ENCODE assay signal across 10 mouse cellular contexts in the genomic region with DNA sequence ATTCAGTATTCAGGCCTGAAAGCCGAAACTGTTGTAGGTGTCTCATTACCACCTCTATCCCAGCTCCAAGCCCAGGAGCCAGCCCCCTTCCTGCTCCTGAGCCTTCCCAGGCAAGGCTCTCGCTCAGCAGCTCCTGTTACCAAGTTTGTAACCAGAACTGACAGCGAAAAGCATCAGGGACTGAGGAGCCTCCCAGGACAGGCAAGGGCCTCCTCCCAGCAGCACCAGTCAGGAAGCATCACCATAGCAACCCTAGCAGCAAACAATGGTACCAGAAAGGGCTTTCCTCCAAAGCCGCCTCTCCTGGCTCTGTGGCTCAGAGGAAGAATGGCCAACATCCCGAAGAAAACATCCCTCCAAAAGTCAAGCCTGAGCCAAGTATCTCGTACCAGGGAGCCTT. TPM values are rescaled to one million over a fixed set of nuclear protein-coding genes. Genes with fewer than 3 reads are reported as not detected.
DNase-seq lines count a peak whose midpoint lies in the region; ATAC-seq and TF ChIP-seq lines count a peak whose summit lies in the region.
"Had no signal": no experiment of that assay in that cellular context is flagged by ENCODE, and none has a peak within 500 bp of the region (broad histone marks: within the 10 kb centered on the region; RNA-seq: fewer than 3 reads in every experiment).

Gene Tex52 (plus strand): TSS at position 265 of the 400 bp plus-strand sequence.
Gene Gm44596 (plus strand): TSS at position 312 of the 400 bp plus-strand sequence.

- H3K36me3 ChIP-seq in kidney, embryonic 16.5 days (ENCODE audit: insufficient read depth, low read length) = peaks cover 54% of the 10 kb centered on the region
- H3K36me3 ChIP-seq in midbrain, embryonic 15.5 days (replicated peaks) = no peaks in the 10 kb centered on the region

- ATAC-seq in kidney, embryonic 16.5 days (ENCODE audit: low FRiP score, low TSS enrichment) = peak; percentile 76
- ATAC-seq in midbrain, embryonic 15.5 days (replicated peaks) = peak; percentile 80
- no peak for ATAC-seq in erythroid progenitor cell, adult 5-6 weeks (replicated peaks; ENCODE audit: low FRiP score, poor library complexity, severe bottlenecking)

- H3K9ac ChIP-seq in kidney, embryonic 16.5 days (replicated peaks; ENCODE audit: low read length) = no peak within 1 kb of the TSS
- no peak within 1 kb of the TSS for H3K9ac ChIP-seq in midbrain, embryonic 15.5 days

- no peak within 1 kb of the TSS for H3K27ac ChIP-seq in kidney, embryonic 16.5 days (ENCODE audit: low read length)
- H3K27ac ChIP-seq in midbrain, embryonic 15.5 days = peak within 1 kb of the TSS; percentile 41
- H3K27ac ChIP-seq in cerebellum, adult 2 months (ENCODE audit: insufficient read depth, low read length) = no peak within 1 kb of the TSS
- H3K27ac ChIP-seq: macrophage had no signal

- no peaks in the 10 kb centered on the region for H3K27me3 ChIP-seq in kidney, embryonic 16.5 days (ENCODE audit: insufficient read depth, low read length)
- no peaks in the 10 kb centered on the region for H3K27me3 ChIP-seq in midbrain, embryonic 15.5 days (replicated peaks)
- H3K27me3 ChIP-seq in cerebellum, adult 2 months (ENCODE audit: control insufficient read depth, insufficient read depth, low read length) = no peaks in the 10 kb centered on the region

- DNase-seq in lung, adult 18-20 months = peak; percentile 12 to 24
- DNase-seq in lung, adult 2 months = no peak
- DNase-seq in heart, adult 11 months = peak; percentile 97
- DNase-seq in cerebellum, adult 2 months = no peak
- DNase-seq in urinary bladder, postnatal 25 days (ENCODE audit: low spot score) = no peak

- H3K9me3 ChIP-seq in kidney, embryonic 16.5 days (ENCODE audit: low read length) = no peaks in the 10 kb centered on the region
- no peaks in the 10 kb centered on the region for H3K9me3 ChIP-seq in midbrain, embryonic 15.5 days

- no peak within 1 kb of the TSS for H3K4me2 ChIP-seq in kidney, embryonic 16.5 days (replicated peaks; ENCODE audit: low read depth, low read length)
- H3K4me2 ChIP-seq in midbrain, embryonic 15.5 days = peak within 1 kb of the TSS; percentile 21

- H3K4me1 ChIP-seq in lung, adult 2 months (ENCODE audit: control insufficient read depth, insufficient read depth, low read length) = no peaks in the 10 kb centered on the region
- H3K4me1 ChIP-seq in kidney, embryonic 16.5 days (ENCODE audit: insufficient read depth, low read length) = no peaks in the 10 kb centered on the region
- H3K4me1 ChIP-seq in midbrain, embryonic 15.5 days = peaks cover 11% of the 10 kb centered on the region
- no peaks in the 10 kb centered on the region for H3K4me1 ChIP-seq in cerebellum, adult 2 months (ENCODE audit: control insufficient read depth, insufficient read depth, low read length)

- H3K4me3 ChIP-seq in lung, adult 2 months (replicated peaks; ENCODE audit: extremely low read depth, low read depth, low read length) = no peak within 1 kb of the TSS
- H3K4me3 ChIP-seq in kidney, embryonic 16.5 days (ENCODE audit: low read length) = no peak within 1 kb of the TSS
- H3K4me3 ChIP-seq in midbrain, embryonic 15.5 days = no peak within 1 kb of the TSS
- H3K4me3 ChIP-seq in cerebellum, adult 2 months (replicated peaks; ENCODE audit: insufficient read depth, low read depth, low read length) = no peak within 1 kb of the TSS

- TF ChIP-seq POLR2A in lung, adult 2 months (IDR thresholded peaks at IDR 0.05; ENCODE audit: borderline replicate concordance, extremely low read depth, low read depth, low read length) = no peak
- no peak for TF ChIP-seq POLR2A in cerebellum, adult 2 months (IDR thresholded peaks at IDR 0.05; ENCODE audit: borderline replicate concordance, insufficient read depth, low read length)

- 32% methylated on average over 6 of the region's 6 CpGs for WGBS in lung, adult 2 months
- 40% methylated on average over 6 of the region's 6 CpGs for WGBS in kidney, embryonic 16.5 days
- WGBS in midbrain, embryonic 15.5 days = 7% methylated on average over 6 of the region's 6 CpGs
- 35% methylated on average over 6 of the region's 6 CpGs for WGBS in cerebellum, adult 2 months

- TF ChIP-seq CTCF in lung, adult 2 months (IDR thresholded peaks at IDR 0.05; ENCODE audit: insufficient read depth, low read length) = no peak
- TF ChIP-seq CTCF in cerebellum, adult 2 months (IDR thresholded peaks at IDR 0.05; ENCODE audit: borderline replicate concordance, insufficient read depth, low read depth, low read length) = no peak

RNA-seq across cellular contexts. Expression of gene Tex52, which starts in this region (rescaled TPM):
- polyA plus RNA-seq in lung, adult 2 months (2012; rRNA removed) = 0.10 and 0.18 TPM in 2 replicates
- polyA plus RNA-seq in kidney, embryonic 16.5 days (2015; fragmentation: Nextera tagmentation; extraction: Ambion mirVana) = 0.21 and 0.35 TPM in 2 replicates
- 1.0 and 1.1 TPM in 2 replicates for polyA plus RNA-seq in midbrain, embryonic 15.5 days (2015; fragmentation: Nextera tagmentation; extraction: Ambion mirVana)
- not detected in 2 replicates for total RNA-seq in erythroid progenitor cell, adult 5-6 weeks (2015; ENCODE audit: low replicate concordance)
- 1.9 and 6.4 TPM in 2 replicates for total RNA-seq in erythroid progenitor cell, adult 5-6 weeks (2017; ENCODE audit: low replicate concordance)
- polyA plus RNA-seq in cerebellum, adult 2 months (2012; rRNA removed) = 5.4 and 8.0 TPM in 2 replicates
- total RNA-seq: ES-E14 had no signal
- polyA plus RNA-seq: macrophage had no signal

RNA-seq across cellular contexts. Expression of gene Gm44596, which starts in this region (rescaled TPM):
- polyA plus RNA-seq in lung, adult 2 months (2012; rRNA removed) = not detected in 2 replicates
- polyA plus RNA-seq in kidney, embryonic 16.5 days (2015; fragmentation: Nextera tagmentation; extraction: Ambion mirVana) = not detected in 2 replicates
- not detected in 2 replicates for polyA plus RNA-seq in midbrain, embryonic 15.5 days (2015; fragmentation: Nextera tagmentation; extraction: Ambion mirVana)
- not detected in 2 replicates for total RNA-seq in erythroid progenitor cell, adult 5-6 weeks (2015; ENCODE audit: low replicate concordance)
- total RNA-seq in erythroid progenitor cell, adult 5-6 weeks (2017; ENCODE audit: low replicate concordance) = not detected in 2 replicates
- polyA plus RNA-seq in cerebellum, adult 2 months (2012; rRNA removed) = not detected in 2 replicates
- total RNA-seq: ES-E14 had no signal
- polyA plus RNA-seq: macrophage had no signal

Comparison
In these comparisons a context has a peak if more than half of its experiments do, and no peak if none do; other contexts are left out.
1. DNase-seq: peak in lung, adult 18-20 months (2 of 2) and heart, adult 11 months (single experiment); none in lung, adult 2 months (single experiment), cerebellum, adult 2 months (0 of 2) and urinary bladder, postnatal 25 days (single experiment).
2. Peak in ATAC-seq in kidney, embryonic 16.5 days; RNA of the genes that start here not detected or under 1 TPM.